Mouse (Mus musculus): ENCODE measurements at regions not wholly inside any gene's neighbourhood (a gene's known extent, or its start where the extent isn't known, plus 50 kb on each side); places are given as distances from the start of the nearest gene placed in this dataset.
"Not testable (repeated sequence)": the region's sequence is repeated elsewhere in the genome, so short reads cannot be mapped to it uniquely, and the experiment has no call there.

DNA sequence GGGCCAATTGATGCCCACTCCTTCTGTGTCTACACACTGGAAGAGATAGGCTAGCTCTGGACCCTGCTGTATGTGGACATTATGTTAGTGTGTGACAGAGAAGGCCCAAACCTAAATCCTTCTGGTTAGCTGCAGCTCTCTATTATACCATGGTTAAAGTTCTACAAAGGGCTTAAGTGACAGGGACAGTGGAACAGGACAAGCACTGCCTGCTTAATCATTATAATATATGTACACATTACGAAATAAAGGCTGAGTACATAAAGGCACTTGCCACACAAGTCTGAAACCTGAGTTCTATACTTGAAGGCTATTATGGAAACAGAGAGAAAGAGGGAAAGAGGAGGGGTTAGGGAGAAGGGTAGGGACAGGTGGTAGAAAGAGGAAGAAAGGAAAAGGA lies 55.2 kb downstream of the Rdh14 start:
- no peak for DNase-seq

DNA sequence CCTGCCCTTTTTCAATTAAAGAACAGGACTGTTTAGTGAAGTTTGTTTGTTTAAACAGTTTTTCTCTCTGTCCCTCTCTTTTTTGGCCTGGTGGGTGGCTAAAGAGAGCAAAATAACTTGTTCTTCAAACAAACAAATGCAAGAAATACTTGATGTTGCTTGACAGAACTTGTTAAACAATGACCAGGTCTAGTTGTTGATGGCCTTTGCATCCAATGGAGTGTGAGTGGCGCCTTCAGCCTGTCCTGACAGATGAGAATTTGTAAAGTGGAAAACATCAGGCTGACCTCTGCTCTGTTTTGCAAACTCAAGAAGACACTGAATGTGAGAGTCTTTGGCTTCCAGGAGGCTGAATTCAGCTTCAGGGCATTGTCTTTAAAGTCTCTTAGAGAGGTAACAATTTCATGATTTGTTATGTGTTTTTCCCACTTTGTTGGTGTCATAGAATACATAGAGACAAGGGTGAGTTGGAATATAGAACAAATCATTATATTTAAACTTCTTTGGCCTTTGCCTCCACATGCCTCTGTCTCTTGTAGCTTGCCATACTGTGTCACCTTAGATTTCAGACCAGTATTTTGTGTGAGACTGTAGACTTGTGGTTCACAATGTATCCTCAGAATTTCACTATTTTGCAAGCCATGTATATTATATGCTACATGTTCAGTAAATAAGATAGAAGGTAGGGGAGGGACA lies 67.5 kb downstream of the Rdh14 start:
- no peak for DNase-seq

DNA sequence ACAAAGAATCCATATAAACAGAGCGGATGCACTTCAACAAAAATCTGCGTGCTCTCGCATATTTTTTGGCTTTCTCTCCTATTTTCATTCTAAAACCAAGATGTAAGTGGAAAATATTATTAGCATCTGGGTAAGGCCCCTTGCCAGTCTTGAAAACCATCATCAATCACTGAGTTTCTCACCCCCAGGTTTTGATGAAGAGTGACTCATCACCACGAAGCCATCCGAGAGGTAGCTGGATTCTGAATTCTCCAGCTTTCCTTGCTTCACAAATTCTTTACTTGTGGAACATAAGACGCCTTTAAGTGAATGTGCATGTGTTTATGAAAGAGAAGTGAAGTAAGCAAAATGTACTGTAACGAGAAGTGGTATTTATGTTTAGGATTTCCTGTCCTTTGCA lies 71.2 kb downstream of the Rdh14 start:
- DNase-seq: no peak

DNA sequence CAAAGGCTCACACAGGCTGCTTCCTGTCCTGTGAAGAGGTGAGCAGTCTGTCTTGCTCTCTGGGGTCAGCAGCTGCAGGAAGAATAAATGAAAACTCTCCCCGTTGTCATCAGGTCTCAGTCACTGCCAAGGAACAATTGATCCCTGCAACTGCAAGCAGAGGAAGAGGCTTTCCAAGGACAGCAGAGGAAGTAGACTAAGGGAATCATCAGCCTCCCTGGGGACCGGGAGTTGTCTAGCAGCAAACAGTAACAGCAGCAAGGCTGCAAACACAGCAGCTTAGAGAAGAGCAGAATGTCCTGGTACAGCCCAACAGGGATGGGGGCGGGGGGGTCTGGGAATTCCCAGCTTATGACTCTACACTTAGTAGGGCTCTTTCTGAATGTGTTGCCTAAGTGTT lies 72.4 kb downstream of the Rdh14 start:
- no peak for DNase-seq

DNA sequence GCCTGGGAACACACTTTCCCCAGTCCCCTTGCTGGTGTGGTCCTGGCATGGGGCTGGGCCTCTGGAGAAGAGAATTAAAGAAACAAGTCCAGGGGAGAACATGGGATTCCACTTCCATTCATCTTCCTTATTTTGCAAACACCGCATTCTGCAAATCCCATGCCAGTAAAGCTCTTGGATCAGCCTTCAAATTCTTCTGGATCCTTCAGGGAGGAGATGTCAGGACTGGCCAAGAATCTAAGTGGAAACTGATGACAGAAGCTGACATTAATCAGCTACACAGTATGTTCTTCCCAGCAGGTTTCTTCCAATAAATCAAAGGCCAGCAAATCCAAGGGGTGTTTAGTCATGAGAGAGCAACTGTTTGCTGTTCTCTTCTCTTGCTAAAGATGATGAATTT lies 83.4 kb downstream of the Rdh14 start:
- DNase-seq: no peak

DNA sequence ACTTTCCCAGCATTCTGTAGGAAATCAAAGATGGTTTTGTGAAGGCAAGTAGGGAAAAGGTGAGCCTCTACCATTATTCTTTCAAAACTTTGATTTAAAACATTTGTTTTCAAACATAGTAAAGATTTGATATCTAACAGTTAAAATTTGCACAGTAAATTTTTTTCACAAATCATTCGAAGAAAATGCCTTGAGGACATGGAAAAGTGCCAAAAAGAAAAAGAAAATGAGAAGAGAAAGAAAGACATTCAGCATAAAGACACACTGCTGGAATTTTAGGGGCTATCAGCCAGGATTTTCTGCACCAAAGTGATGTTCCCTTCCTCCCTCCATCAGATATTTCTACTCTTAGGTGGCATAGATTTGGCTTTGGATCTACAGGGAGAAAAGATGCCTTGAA lies 90.2 kb downstream of the Rdh14 start:
- DNase-seq: no peak

DNA sequence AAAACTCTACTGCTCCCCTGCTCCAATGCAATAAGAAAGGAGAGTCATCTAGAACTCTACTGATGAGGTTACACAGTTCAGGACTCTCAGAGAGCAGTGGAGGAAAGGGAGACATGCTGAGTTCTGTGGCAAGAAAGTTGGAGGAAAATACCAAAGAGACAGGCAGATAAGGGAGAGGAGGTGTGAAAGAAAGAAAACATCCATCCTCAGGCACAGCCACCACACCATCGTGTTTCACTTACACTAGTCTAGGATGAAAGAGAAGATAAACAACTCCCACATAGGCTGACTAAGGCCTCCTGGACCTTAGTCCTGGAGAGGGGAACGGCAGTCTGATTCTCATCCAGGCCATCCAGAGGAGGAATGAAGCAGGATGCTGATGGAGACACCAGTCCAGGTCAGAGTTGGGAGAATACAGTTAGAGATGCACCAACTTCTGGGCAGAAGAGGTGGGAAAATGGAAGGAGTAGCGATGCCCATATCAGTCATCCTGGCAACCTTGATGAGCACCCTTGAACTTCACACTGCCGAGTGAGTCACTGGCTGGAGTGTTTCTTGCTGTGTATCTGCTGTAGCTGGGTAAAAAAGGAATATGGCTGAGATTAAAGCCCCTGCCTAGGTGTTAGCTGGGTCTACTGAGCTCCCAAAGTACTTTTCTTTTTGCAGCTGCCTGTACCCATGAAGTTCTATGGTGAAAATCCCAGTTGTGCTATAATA lies 91.9 kb downstream of the Rdh14 start:
- no peak for DNase-seq

DNA sequence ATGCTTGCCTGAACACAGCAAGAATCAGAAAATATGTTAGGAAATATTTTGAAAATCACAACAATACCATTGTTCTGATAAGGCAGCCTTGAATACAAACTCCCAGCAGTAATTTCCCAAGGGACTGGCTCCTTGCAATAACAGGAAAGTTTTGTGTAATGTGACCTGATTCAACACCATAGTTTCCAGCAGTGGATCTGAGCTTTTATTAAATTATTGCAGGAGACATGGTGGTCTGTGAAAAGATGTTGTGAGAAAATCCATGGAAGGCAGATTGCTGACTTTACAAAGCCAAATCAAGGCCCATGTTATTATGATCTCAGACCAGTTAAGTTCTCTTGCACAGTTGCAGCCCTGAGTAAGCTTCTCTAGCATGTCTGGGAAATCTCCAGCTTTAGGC lies 116.1 kb downstream of the Rdh14 start:
- no peak for DNase-seq

DNA sequence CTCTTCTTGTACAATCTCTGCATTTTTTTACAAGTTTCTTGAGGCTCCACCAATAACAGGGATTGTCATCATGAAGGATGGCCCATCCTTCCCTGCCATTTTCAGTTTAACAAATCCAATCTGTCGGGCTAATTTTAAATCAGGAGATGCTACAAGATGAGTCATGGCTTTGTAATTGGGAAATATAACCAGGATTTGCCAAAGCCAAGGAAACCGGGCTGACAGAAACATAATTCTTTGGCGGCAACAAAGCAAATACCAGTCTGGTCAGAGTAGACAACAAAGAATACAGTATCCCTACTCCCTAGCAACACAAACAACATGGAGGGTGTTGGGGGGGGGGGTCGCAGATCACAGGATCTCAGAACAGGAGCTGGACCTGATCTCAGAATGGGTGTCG lies 123.0 kb downstream of the Rdh14 start:
- no peak for DNase-seq

DNA sequence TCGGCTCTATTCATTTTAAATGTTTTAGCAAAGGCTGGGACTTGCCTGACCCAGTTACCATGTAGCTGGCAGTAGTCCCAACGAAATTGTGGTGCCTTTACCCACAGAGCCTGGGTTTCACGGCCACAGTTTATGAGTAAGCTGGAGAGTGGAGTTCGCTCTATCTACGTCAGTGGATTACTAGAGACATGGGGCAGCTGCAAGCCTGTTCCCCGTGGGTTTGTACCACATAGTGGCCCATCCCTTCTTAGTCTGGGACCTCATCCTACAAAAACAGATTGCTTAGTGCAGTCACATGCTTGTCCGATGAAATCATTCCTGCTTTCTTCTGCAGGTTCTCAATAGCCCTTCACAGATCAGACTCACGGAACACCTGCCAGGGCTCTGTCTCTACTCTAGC lies 123.7 kb downstream of the Rdh14 start:
- no peak for DNase-seq

DNA sequence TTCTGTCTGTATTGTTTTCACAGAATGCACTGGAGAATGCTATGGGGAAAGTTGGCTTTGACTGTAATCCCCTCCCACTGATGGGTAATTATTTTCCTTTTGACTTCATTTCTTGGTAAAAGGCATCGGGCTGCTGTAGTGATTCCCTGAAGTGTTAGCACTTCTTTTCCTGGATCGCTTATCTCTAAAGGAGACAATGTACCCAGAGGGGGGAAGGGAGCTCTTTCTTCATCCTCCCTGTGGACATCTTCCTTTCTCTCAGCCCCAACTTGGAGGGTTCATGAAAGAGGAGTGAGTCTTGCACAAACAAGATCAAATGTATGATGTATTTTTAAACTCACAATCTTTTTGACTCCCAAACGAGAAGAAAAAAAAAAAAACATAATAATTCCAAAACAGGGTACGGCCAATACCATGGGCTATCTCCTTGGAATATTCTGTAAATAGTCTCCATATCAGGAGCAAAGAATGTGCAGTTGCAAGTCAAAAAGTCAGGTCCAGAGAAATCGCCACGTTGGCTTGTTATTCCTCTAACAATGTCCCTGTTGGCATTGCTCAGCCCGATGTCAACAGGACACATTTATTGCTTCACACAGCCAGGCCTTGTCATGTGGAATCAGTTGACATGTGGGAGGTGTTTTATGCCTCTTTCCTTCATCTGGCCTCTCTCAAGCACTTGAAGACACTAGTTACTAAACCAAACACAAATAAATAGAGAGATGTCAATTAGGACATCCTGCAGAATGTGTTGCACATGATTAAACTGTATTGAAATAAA lies 134.1 kb downstream of the Rdh14 start:
- no peak for DNase-seq

DNA sequence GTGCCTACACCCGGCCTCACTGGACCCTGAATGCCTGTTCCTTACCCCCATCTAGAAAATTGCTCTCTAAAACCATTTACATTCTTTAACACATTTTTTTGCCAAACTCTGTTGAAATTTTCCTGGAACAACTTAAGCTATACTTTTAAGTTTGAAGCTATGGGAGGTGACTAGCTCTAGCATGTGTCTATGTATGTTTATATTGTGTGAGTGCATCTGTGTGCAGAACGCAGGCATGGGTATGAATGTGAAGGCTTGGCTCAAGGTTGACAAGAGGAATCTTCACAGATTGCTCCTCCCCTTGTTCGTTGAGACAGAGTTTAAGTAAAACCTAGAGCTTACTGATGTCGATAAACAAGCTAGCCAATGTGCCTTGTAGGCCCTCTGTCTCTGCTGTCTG lies 135.4 kb downstream of the Rdh14 start:
- no peak for DNase-seq

DNA sequence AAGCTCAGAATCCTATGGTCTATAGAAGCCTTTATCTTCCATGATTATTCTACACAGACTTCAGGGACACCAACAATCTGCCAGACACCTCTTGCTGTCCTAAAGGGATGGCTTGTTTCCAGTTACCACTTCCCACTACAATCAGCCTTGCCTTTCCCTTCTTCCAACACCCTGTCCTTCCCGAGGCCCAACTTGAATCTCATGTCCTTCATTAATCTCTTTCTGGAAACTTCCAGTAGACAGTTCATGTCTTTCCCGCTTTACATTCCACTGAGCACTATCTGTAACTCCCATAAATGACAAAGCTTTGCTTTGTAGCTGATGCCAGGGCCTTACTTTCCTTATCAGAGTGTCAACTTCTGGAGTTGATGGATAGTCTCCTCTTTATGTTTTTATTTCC lies 138.5 kb downstream of the Rdh14 start:
- no peak for DNase-seq

DNA sequence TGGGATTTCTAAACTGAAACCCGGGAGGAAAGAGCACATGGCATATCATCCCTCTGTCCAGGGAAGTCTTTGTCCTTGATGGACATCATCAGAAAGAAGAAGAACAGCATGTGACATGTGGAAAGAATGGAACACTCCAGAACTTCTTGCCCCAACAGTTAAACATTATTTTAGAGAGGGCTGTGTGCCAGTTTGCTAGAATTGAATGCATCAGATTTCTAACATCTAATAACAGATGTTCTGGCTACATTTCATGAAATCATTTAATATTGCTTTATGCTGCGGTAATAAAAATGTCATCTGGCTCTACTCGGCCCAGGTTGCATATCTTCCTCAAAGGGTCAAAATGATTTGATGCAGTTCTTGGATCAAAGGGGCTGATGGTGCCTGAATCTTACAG lies 140.4 kb downstream of the Rdh14 start:
- no peak for DNase-seq

DNA sequence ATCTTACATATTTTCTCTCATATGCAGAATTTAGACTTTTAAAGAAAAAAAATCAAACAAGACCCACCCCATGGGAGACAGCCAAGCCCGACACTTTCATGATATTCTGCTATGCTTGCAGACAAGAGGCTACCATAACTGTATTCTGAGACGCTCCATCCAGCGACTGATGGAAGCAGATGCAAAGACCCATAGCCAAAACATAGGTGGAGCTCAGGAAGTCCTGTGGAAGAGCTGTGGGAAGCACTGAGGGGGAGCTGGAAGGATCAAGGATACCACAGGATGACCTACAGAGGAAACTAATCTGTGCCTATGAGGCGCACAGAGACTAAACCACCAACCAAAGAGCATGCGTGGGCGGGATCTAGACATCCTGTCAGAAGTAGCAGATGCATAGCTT lies 143.4 kb downstream of the Rdh14 start:
- no peak for DNase-seq

DNA sequence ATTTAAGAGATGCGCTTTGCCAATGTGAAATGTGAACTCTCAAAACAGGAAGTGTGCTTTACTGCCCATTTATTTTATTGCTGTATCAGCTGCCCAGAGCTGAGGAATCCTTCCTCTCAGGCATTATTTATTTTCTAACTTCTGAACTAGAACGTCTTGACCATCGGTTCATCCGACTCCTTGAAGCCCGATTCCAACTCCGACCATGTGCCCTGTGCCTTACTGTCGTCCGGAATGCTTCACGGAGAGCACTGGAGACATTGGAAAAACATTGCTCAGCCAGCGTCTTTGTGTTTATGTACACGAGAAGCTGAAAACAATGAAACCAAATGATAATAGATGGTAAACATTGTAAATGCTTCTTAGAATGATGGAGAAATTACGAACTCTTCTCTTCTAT lies 145.7 kb downstream of the Rdh14 start:
- no peak for DNase-seq

DNA sequence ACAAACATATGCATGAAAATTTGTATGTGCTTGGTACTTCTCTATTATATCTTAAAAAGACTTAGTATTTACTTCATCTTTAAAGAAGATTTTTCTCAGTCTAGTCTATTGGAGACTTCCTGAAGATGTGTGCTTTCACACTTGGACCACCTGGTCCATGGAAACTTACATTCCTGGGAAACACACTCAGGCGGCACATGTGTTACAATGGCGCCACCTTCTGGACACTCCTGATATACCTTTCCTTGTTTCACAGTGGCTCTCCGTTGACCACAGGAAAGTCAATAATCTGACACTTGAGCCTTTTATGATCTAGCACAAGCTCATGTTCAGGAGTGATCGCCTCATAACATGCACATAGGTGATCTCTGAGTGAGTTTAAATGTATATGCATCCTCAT lies 146.5 kb downstream of the Rdh14 start:
- DNase-seq: peak; percentile 31

DNA sequence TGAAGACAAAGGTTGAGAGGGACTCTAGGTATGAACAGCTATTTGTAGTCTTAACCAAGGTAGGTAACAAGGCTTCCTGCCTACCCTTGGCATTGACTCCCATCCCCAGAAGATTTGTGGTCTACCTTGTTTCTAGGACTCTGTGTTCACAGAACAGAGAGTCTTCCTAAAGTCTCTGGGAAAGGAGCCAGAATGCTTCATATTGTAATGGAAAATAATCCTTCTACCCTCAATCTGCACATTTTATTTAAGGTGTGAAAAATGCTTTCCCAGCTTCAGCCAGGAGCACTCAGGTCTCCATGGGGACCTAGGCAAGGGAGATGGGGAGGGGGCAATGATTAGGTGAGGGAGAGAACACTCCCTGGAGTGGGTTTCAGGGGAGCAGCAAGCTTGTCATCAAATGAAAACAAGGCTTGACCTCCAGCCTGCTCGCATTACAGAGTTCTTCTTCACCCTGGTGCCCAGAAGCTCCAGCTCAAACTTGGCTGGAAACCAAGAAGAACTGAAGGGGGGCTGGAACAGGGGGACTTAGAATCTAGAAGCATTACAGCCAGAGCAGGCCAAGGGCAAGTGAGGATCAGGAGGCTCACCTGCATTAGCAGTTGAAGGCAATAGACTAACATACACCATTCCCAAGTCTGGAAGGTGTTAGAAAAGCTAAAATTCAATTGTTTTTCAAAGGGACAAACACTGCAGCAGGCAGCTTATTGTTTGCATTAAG lies 159.1 kb downstream of the Rdh14 start:
- DNase-seq: no peak

DNA sequence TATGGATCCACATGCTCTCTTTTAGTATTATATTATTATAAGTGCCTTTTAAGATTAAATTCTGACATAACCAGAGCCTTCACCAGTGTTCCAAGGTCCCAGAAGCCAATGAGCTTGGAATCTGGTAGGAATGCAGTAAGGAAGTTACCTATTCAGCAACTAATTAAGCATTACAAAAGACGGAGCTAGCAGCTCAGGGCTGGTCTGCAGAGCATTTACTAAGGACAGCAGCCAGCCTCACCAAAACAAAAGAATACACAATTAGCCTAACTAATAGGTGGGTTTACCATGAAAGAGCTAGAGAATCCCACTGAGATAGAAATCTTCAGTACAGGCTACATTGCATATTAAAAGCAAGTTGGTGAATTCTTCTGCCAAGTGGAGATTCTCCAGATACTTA lies 164.1 kb downstream of the Rdh14 start:
- not testable (repeated sequence) for DNase-seq

DNA sequence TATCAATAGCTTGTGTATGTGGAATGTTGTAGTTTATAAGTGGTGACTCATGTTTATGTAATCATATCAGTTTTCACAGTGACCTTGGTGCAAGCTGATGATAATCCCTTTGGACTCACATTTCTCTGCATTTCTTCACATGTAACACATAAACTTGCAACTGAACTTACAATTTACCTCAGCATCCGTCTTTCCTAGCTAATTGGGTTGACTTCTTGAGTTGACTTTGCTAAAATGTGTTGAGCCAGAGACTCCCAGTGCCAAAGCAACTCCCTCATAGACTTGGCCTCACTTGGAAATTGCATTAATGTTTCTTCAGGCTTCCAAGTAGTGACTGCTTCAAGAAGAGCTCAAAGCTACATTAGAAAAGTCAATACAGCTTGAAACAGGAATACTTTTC lies 172.4 kb downstream of the Rdh14 start:
- no peak for DNase-seq

DNA sequence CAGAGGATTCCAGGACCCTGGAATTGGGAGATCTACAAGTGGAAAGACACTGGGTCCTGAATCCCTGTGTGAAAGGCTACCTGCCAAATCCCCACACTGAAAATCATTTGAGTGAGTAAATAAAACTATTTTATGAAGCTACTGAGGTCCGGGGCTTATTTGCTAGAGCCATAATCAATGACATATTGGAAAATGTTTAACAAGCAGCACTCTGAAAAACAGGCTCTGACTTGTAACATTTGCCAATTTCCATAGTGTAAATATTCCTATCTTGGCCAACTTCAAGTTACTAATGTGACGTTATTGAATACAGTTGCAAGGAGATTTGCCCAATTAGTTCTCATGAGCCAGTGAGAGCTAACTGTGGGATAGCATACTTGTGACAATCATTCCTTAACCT lies 177.3 kb downstream of the Rdh14 start:
- no peak for DNase-seq

DNA sequence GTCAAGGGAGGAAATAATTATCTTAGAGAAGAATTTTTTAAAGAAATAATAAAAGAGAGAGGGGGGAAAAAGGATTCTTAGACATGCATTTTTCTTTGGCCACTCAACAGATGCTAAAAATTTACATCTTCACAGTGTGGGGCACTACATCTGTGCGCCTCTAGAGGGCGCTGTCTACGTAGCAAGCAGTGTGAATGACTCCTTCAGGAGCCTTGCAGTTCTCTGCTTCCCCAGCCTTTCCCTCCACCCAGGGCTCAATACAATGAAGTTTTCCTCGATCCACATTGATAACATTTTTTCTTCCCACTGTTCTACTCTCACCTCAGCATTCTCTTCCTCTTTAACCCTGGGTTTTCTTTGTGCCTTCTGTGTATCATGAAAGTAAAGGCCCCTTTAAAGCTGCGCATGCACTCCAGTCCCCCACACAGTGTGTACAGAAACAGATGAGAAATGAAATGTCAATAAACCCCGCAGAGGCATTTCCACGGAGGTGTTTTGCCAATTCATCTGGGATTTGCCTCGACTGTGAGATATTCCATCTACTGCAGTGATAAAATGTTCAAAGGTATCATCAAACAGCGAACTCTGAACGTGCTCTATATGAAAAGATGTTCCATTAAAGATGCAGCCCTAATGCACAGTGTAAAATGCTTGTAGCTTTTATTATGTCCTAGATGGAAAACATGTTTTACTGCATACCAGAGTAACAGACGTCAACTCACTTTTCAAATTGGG lies 181.2 kb downstream of the Rdh14 start:
- no peak for DNase-seq

DNA sequence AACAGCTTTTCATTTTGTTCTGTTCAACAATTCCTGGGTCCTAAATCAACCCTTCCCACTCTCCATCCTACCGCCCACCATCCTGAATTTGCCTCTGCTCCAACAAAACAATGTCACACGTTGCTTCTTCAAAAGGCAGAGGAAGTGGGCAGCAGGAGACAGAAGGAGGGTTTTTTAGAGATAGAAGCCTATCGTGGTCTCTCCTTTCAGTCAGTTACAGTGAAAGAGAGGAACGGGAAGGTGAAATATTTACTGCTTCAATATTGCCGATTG lies 181.7 kb downstream of the Rdh14 start:
- no peak for DNase-seq
